Mouse (Mus musculus) telencephalon, adult 2 months (tissue): Measurements from ENCODE around the gene Cse1l.

Source experiments
- DNase-seq: peaks from one replicate; pipeline ENCODE4 v3.0.0-alpha.2; 2011; ENCODE audit warnings: low read depth, low spot score

Cse1l gene

GRCm38 (mm10) chr2:166973153-166973552, 67.3 kb downstream of the Cse1l start:
- DNase-seq: no peak

GRCm38 (mm10) chr2:166974177-166974872, 68.5 kb downstream of the Cse1l start:
- DNase-seq: no peak

- no peak for DNase-seq
Observed at GRCm38 (mm10) chr2:166976356-166976755, 70.5 kb downstream of the Cse1l start.

GRCm38 (mm10) chr2:166977490-166977889, 71.7 kb downstream of the Cse1l start:
- DNase-seq: no peak

GRCm38 (mm10) chr2:166980161-166980560, 74.3 kb downstream of the Cse1l start:
- no peak for DNase-seq

- no peak for DNase-seq
Observed at GRCm38 (mm10) chr2:166983351-166983894, 77.6 kb downstream of the Cse1l start.

GRCm38 (mm10) chr2:166990861-166991260, 85.0 kb downstream of the Cse1l start:
- DNase-seq: no peak

GRCm38 (mm10) chr2:166991945-166992344, 86.1 kb downstream of the Cse1l start:
- DNase-seq: no peak

- no peak for DNase-seq
Observed at GRCm38 (mm10) chr2:166995021-166995795, 89.4 kb downstream of the Cse1l start.
